Mouse (Mus musculus) stomach, embryonic 16.5 days (tissue): ENCODE results near the gene Gad1. TPM values are rescaled to one million over a fixed set of nuclear protein-coding genes. Genes with fewer than 3 reads are reported as not detected.
A peak's percentile ranks its signal among the peaks of the same experiment; 100 is the strongest.

Source experiments
- ATAC-seq: fragments of 200-750 bp; cut with Nextera tagmentation; 2 replicates; pipeline ENCODE4 v1.8.0; 2017; ENCODE audit warnings: moderate number of reproducible peaks, moderate TSS enrichment; ENCODE audit not compliant: insufficient read depth, low FRiP score
- H3K27ac ChIP-seq: fragments of 300-500 bp; sonication (generic); 2 replicates; pipeline ENCODE4 v1.5.1; 2014; ENCODE audit warnings: low read length
- H3K27me3 ChIP-seq: fragments of 300-500 bp; sonication (generic); 2 replicates; pipeline ENCODE4 v1.6.1; 2014; ENCODE audit warnings: low read length, control low read depth, mixed read lengths; ENCODE audit not compliant: control insufficient read depth, insufficient read depth
- H3K36me3 ChIP-seq: fragments of 300-500 bp; sonication (generic); 2 replicates; pipeline ENCODE4 v1.6.1; 2014; ENCODE audit warnings: low read length; ENCODE audit not compliant: control insufficient read depth, insufficient read depth
- H3K4me1 ChIP-seq: fragments of 300-500 bp; sonication (generic); 2 replicates; pipeline ENCODE4 v1.6.1; 2014; ENCODE audit warnings: low read length, control low read depth, mixed read lengths; ENCODE audit not compliant: control insufficient read depth, insufficient read depth
- H3K4me2 ChIP-seq: fragments of 300-500 bp; sonication (generic); 2 replicates; pipeline ENCODE4 v1.6.1; 2014; ENCODE audit warnings: low read depth, low read length, mixed read lengths
- H3K4me3 ChIP-seq: fragments of 300-500 bp; sonication (generic); replicated peaks from 2 replicates; pipeline ENCODE4 v1.5.1; 2014; ENCODE audit warnings: mild to moderate bottlenecking, low read length
- H3K9ac ChIP-seq: fragments of 300-500 bp; sonication (generic); 2 replicates; pipeline ENCODE4 v1.6.1; 2014; ENCODE audit warnings: low read length
- H3K9me3 ChIP-seq: fragments of 300-500 bp; sonication (generic); replicated peaks from 2 replicates; pipeline ENCODE4 v1.6.1; 2016; ENCODE audit warnings: low read length, control low read depth; ENCODE audit not compliant: control insufficient read depth
- WGBS: fragments of 180-500 bp; shearing (Covaris S2); extraction: QIAGEN DNeasy Blood & Tissue Kit; methylation state at CpG from one replicate; pipeline ENCODE4 v1.1.7; 2014; 5-methylcytosine and 5-hydroxymethylcytosine counted together
- polyA plus RNA-seq: library from polyadenylated mRNA; unstranded; fragments of >200 nt; fragmentation: Nextera tagmentation; extraction: Ambion mirVana; gene quantifications from 2 replicates; pipeline ENCODE4 v1.2.1, GENCODE M21; 2015

Gad1 gene
- polyA plus RNA-seq, 1 experiment from 2014 or later = 0.28 TPM

GRCm38 (mm10) chr2:70551446-70551845 is 1.4 kb upstream of the Gad1 start:
- H3K9me3 ChIP-seq = no peaks in the 10 kb centered on the region; the same call in 1 of the 2 replicates
- H3K27ac ChIP-seq = no peak overlapping the region
- no peak overlapping the region for H3K9ac ChIP-seq
- WGBS = 76% methylated on average over 2 of the region's 2 CpGs
- H3K27me3 ChIP-seq = no peaks in the 10 kb centered on the region
- no peak for ATAC-seq
- H3K4me1 ChIP-seq = no peaks in the 10 kb centered on the region
- no peak overlapping the region for H3K4me2 ChIP-seq
- H3K4me3 ChIP-seq = no peak overlapping the region
- no peaks in the 10 kb centered on the region for H3K36me3 ChIP-seq

- H3K4me1 ChIP-seq = no peaks in the 10 kb centered on the region
- no peak overlapping the region for H3K4me2 ChIP-seq
- no peaks in the 10 kb centered on the region for H3K27me3 ChIP-seq
- H3K4me3 ChIP-seq = no peak overlapping the region
- H3K9me3 ChIP-seq = no peaks in the 10 kb centered on the region
- 77% methylated on average over 15 of the region's 15 CpGs for WGBS
- H3K9ac ChIP-seq = no peak overlapping the region
- no peak for ATAC-seq
- no peaks in the 10 kb centered on the region for H3K36me3 ChIP-seq
- no peak overlapping the region for H3K27ac ChIP-seq
Measured at GRCm38 (mm10) chr2:70552067-70552598, 739 bp upstream of the Gad1 start.

- Histone ChIP-seq H3K9me3 (no peaks in the 10 kb centered on the region), H3K9ac (no peak overlapping the region), H3K4me1 (no peaks in the 10 kb centered on the region), H3K27me3 (peaks cover 1% of the 10 kb centered on the region), H3K27ac (no peak overlapping the region), H3K4me3 (no peak overlapping the region), H3K4me2 (no peak overlapping the region), H3K36me3 (no peaks in the 10 kb centered on the region)
- WGBS = 78% methylated on average over 3 of the region's 3 CpGs
- no peak for ATAC-seq
Measured at GRCm38 (mm10) chr2:70553826-70554225, 954 bp downstream of the Gad1 start.

- 7% methylated on average over 16 of the region's 18 CpGs for WGBS
- H3K4me3 ChIP-seq = no peak overlapping the region
- no peak overlapping the region for H3K9ac ChIP-seq
- no peak overlapping the region for H3K27ac ChIP-seq
- peaks cover 45% of the 10 kb centered on the region for H3K27me3 ChIP-seq
- no peaks in the 10 kb centered on the region for H3K9me3 ChIP-seq
- H3K4me2 ChIP-seq = peak overlapping the region; percentile 32; the same call in 1 of the 2 replicates
- H3K4me1 ChIP-seq = 0 out of 2 replicates have a peak, but pooled peaks cover 7% of the 10 kb centered on the region
- no peaks in the 10 kb centered on the region for H3K36me3 ChIP-seq
- no peak; the same call in 1 of the 2 replicates for ATAC-seq
Measured at GRCm38 (mm10) chr2:70558112-70558842, 5.4 kb downstream of the Gad1 start.

- no peak overlapping the region for H3K27ac ChIP-seq
- H3K27me3 ChIP-seq = peaks cover 51% of the 10 kb centered on the region
- peak overlapping the region; percentile 32 for H3K4me2 ChIP-seq
- ATAC-seq = no peak
- H3K36me3 ChIP-seq = no peaks in the 10 kb centered on the region
- H3K4me3 ChIP-seq = no peak overlapping the region
- no peak overlapping the region for H3K9ac ChIP-seq
- 0 out of 2 replicates have a peak, but pooled peaks cover 7% of the 10 kb centered on the region for H3K4me1 ChIP-seq
- H3K9me3 ChIP-seq = no peaks in the 10 kb centered on the region
- 8% methylated on average over 24 of the region's 24 CpGs for WGBS
Measured at GRCm38 (mm10) chr2:70558843-70559451, 6.1 kb downstream of the Gad1 start.

- peaks cover 57% of the 10 kb centered on the region for H3K27me3 ChIP-seq
- 3% methylated on average over 13 of the region's 13 CpGs for WGBS
- no peak overlapping the region for H3K9ac ChIP-seq
- H3K9me3 ChIP-seq = no peaks in the 10 kb centered on the region
- 0 out of 2 replicates have a peak, but pooled peaks cover 7% of the 10 kb centered on the region for H3K4me1 ChIP-seq
- no peak; the same call in 1 of the 2 replicates for ATAC-seq
- no peak overlapping the region; the same call in 1 of the 2 replicates for H3K4me2 ChIP-seq
- H3K27ac ChIP-seq = no peak overlapping the region
- H3K36me3 ChIP-seq = no peaks in the 10 kb centered on the region
- H3K4me3 ChIP-seq = no peak overlapping the region
Measured at GRCm38 (mm10) chr2:70559520-70559919, 6.6 kb downstream of the Gad1 start.

- H3K27me3 ChIP-seq = peaks cover 74% of the 10 kb centered on the region
- no peak overlapping the region for H3K9ac ChIP-seq
- WGBS = 1% methylated on average over 29 of the region's 29 CpGs
- no peak overlapping the region; the same call in 1 of the 2 replicates for H3K4me2 ChIP-seq
- no peak overlapping the region for H3K27ac ChIP-seq
- H3K4me1 ChIP-seq = peaks cover 9% of the 10 kb centered on the region; the same call in 1 of the 2 replicates
- 0 out of 2 replicates have a peak, but pooled peaks have one; percentile 14 for ATAC-seq
- H3K36me3 ChIP-seq = no peaks in the 10 kb centered on the region
- H3K9me3 ChIP-seq = no peaks in the 10 kb centered on the region
- H3K4me3 ChIP-seq = no peak overlapping the region
Measured at GRCm38 (mm10) chr2:70561077-70561795, 8.4 kb downstream of the Gad1 start.

- Histone ChIP-seq H3K4me1 (peaks cover 12% of the 10 kb centered on the region), H3K4me3 (peak overlapping the region; percentile 25), H3K9me3 (no peaks in the 10 kb centered on the region), H3K27me3 (peaks cover 82% of the 10 kb centered on the region), H3K9ac (no peak overlapping the region), H3K27ac (no peak overlapping the region), H3K4me2 (peak overlapping the region; percentile 39), H3K36me3 (no peaks in the 10 kb centered on the region)
- ATAC-seq = no peak; the same call in 1 of the 2 replicates
- WGBS = under 1% methylated on average over 42 of the region's 42 CpGs
Measured at GRCm38 (mm10) chr2:70562011-70562491, 9.2 kb downstream of the Gad1 start.
